Mouse (Mus musculus): ENCODE measurements around the gene Mtr.

- TF ChIP-seq CTCF (IDR thresholded peaks at IDR 0.05; ENCODE audit: low read depth, low read length) (no peak), POLR2A (IDR thresholded peaks at IDR 0.05; ENCODE audit: insufficient read depth, low read length) (no peak)
Observed at GRCm38 (mm10) chr13:12228248-12228647, 29.7 kb downstream of the Mtr start.

All from ES-Bruce4 (cell line).